Mouse (Mus musculus) midbrain, embryonic 13.5 days (tissue): ENCODE results near the gene Oas3. TPM values are rescaled to one million over a fixed set of nuclear protein-coding genes. Genes with fewer than 3 reads are reported as not detected.
"Not testable (repeated sequence)": the region's sequence is repeated elsewhere in the genome, so short reads cannot be mapped to it uniquely, and the experiment has no call there.

ENCODE experiments used
- ATAC-seq: fragments of 200-750 bp; cut with Nextera tagmentation; 2 replicates; pipeline ENCODE4 v1.8.0; 2017; ENCODE audit warnings: mild to moderate bottlenecking, moderate TSS enrichment, moderate library complexity
- H3K27ac ChIP-seq: fragments of 300-500 bp; sonication (generic); 2 replicates; pipeline ENCODE4 v1.5.1; 2015; ENCODE audit warnings: inconsistent platforms, mild to moderate bottlenecking, moderate library complexity
- H3K27me3 ChIP-seq: fragments of 300-500 bp; sonication (generic); 2 replicates; pipeline ENCODE4 v1.6.1; 2015; ENCODE audit warnings: mild to moderate bottlenecking, inconsistent platforms
- H3K36me3 ChIP-seq: fragments of 300-500 bp; sonication (generic); 2 replicates; pipeline ENCODE4 v1.6.1; 2015; ENCODE audit warnings: mild to moderate bottlenecking, inconsistent platforms
- H3K4me1 ChIP-seq: fragments of 300-500 bp; sonication (generic); replicated peaks from 2 replicates; pipeline ENCODE4 v1.6.1; 2015; ENCODE audit warnings: inconsistent platforms
- H3K4me2 ChIP-seq: fragments of 300-500 bp; sonication (generic); replicated peaks from 2 replicates; pipeline ENCODE4 v1.6.1; 2015; ENCODE audit warnings: moderate library complexity, mild to moderate bottlenecking, inconsistent platforms
- H3K4me3 ChIP-seq: fragments of 300-500 bp; sonication (generic); replicated peaks from 2 replicates; pipeline ENCODE4 v1.5.1; 2015; ENCODE audit warnings: mild to moderate bottlenecking, inconsistent platforms
- H3K9ac ChIP-seq: fragments of 300-500 bp; sonication (generic); replicated peaks from 2 replicates; pipeline ENCODE4 v1.6.1; 2015; ENCODE audit warnings: mild to moderate bottlenecking, inconsistent platforms
- H3K9me3 ChIP-seq: fragments of 300-500 bp; sonication (generic); 2 replicates; pipeline ENCODE4 v1.6.1; 2016; ENCODE audit warnings: mild to moderate bottlenecking, inconsistent platforms
- WGBS: fragments of 180-500 bp; shearing (Covaris S2); methylation state at CpG from one replicate; pipeline ENCODE4 v1.1.7; 2015; 5-methylcytosine and 5-hydroxymethylcytosine counted together
- polyA plus RNA-seq: library from polyadenylated mRNA; unstranded; fragments of >200 nt; fragmentation: Nextera tagmentation; extraction: Ambion mirVana; gene quantifications from 2 replicates; pipeline ENCODE4 v1.2.1, GENCODE M21; 2015

Oas3 gene
- polyA plus RNA-seq = 0.16 and 0.45 TPM in 2 replicates

- H3K36me3 ChIP-seq = no peaks in the 10 kb centered on the region
- H3K4me2 ChIP-seq = no peak within 1 kb of the TSS
- 79% methylated on average over 9 of the region's 9 CpGs for WGBS
- ATAC-seq = no peak
- H3K4me3 ChIP-seq = no peak within 1 kb of the TSS
- no peaks in the 10 kb centered on the region for H3K27me3 ChIP-seq
- H3K27ac ChIP-seq = no peak within 1 kb of the TSS
- H3K4me1 ChIP-seq = no peaks in the 10 kb centered on the region
- H3K9ac ChIP-seq = no peak within 1 kb of the TSS
- H3K9me3 ChIP-seq = no peaks in the 10 kb centered on the region
Observed at GRCm38 (mm10) chr5:120777478-120777877, at the start of gene Oas3. TSS of gene Oas3 (minus strand) at chr5:120777661.

- ATAC-seq = no peak
- no peak overlapping the region for H3K4me3 ChIP-seq
- no peaks in the 10 kb centered on the region for H3K4me1 ChIP-seq
- H3K36me3 ChIP-seq = no peaks in the 10 kb centered on the region
- no peak overlapping the region for H3K9ac ChIP-seq
- no peaks in the 10 kb centered on the region for H3K27me3 ChIP-seq
- peaks cover 10% of the 10 kb centered on the region for H3K9me3 ChIP-seq
- no peak overlapping the region for H3K27ac ChIP-seq
- no peak overlapping the region for H3K4me2 ChIP-seq
Observed at GRCm38 (mm10) chr5:120818999-120819398, 41.5 kb upstream of the Oas3 start.

- Histone ChIP-seq H3K36me3 (no peaks in the 10 kb centered on the region), H3K4me1 (0 out of 2 replicates have a peak, but pooled peaks cover 11% of the 10 kb centered on the region), H3K27me3 (no peaks in the 10 kb centered on the region), H3K27ac (no peak overlapping the region), H3K9ac (no peak overlapping the region), H3K9me3 (peaks cover 10% of the 10 kb centered on the region), H3K4me2 (no peak overlapping the region), H3K4me3 (no peak overlapping the region)
- 73% methylated on average over 3 of the region's 3 CpGs for WGBS
- no peak for ATAC-seq
Observed at GRCm38 (mm10) chr5:120815949-120816348, 38.5 kb upstream of the Oas3 start.

- no peaks in the 10 kb centered on the region for H3K27me3 ChIP-seq
- H3K36me3 ChIP-seq = no peaks in the 10 kb centered on the region
- H3K4me3 ChIP-seq = no peak overlapping the region
- H3K27ac ChIP-seq = no peak overlapping the region
- peak overlapping the region; percentile 47 for H3K4me2 ChIP-seq
- ATAC-seq = no peak
- no peaks in the 10 kb centered on the region for H3K9me3 ChIP-seq
- no peak overlapping the region for H3K9ac ChIP-seq
- 85% methylated on average over 6 of the region's 6 CpGs for WGBS
- 0 out of 2 replicates have a peak, but pooled peaks cover 11% of the 10 kb centered on the region for H3K4me1 ChIP-seq
Observed at GRCm38 (mm10) chr5:120813023-120813422, 35.6 kb upstream of the Oas3 start.

GRCm38 (mm10) chr5:120811951-120812819, 34.7 kb upstream of the Oas3 start, which contains the start of gene Oas1c:
TSS of gene Oas1c (minus strand) at chr5:120812514.
- no peak within 1 kb of the TSS; the same call in 1 of the 2 replicates for H3K27ac ChIP-seq

GRCm38 (mm10) chr5:120809171-120809570, 31.7 kb upstream of the Oas3 start:
- no peak overlapping the region for H3K9ac ChIP-seq
- WGBS = 40% methylated on average over 6 of the region's 6 CpGs
- ATAC-seq = no peak

More at GRCm38 (mm10) chr5:120811951-120812819, 34.7 kb upstream of the Oas3 start, which contains the start of gene Oas1c:
- H3K4me3 ChIP-seq = peak within 1 kb of the TSS; percentile 26
- H3K36me3 ChIP-seq = no peaks in the 10 kb centered on the region
- 5% methylated on average over 18 of the region's 18 CpGs for WGBS
- peak within 1 kb of the TSS; percentile 47 for H3K4me2 ChIP-seq
- H3K27me3 ChIP-seq = no peaks in the 10 kb centered on the region
- peak within 1 kb of the TSS; percentile 56 for H3K9ac ChIP-seq
- no peaks in the 10 kb centered on the region for H3K9me3 ChIP-seq
- peak; percentile 77; the same call in 1 of the 2 replicates for ATAC-seq
- H3K4me1 ChIP-seq = 0 out of 2 replicates have a peak, but pooled peaks cover 11% of the 10 kb centered on the region

GRCm38 (mm10) chr5:120806458-120806857, 29.0 kb upstream of the Oas3 start:
- H3K4me2 ChIP-seq = no peak overlapping the region
- H3K36me3 ChIP-seq = no peaks in the 10 kb centered on the region
- no peaks in the 10 kb centered on the region for H3K27me3 ChIP-seq
- H3K27ac ChIP-seq = no peak overlapping the region
- H3K4me1 ChIP-seq = no peaks in the 10 kb centered on the region
- no peaks in the 10 kb centered on the region for H3K9me3 ChIP-seq
- no peak for ATAC-seq
- WGBS = 77% methylated on average over 1 of the region's 1 CpGs
- H3K9ac ChIP-seq = no peak overlapping the region
- no peak overlapping the region for H3K4me3 ChIP-seq

More at GRCm38 (mm10) chr5:120809171-120809570, 31.7 kb upstream of the Oas3 start:
- no peak overlapping the region for H3K4me3 ChIP-seq
- 0 out of 2 replicates have a peak, but pooled peaks cover 11% of the 10 kb centered on the region for H3K4me1 ChIP-seq
- H3K36me3 ChIP-seq = no peaks in the 10 kb centered on the region
- no peaks in the 10 kb centered on the region for H3K9me3 ChIP-seq
- no peak overlapping the region for H3K4me2 ChIP-seq
- no peaks in the 10 kb centered on the region for H3K27me3 ChIP-seq
- no peak overlapping the region for H3K27ac ChIP-seq

- whole genome bisulfite sequencing = 69% methylated on average over 2 of the region's 2 CpGs
- Histone ChIP-seq H3K4me2 (no peak overlapping the region), H3K4me3 (no peak overlapping the region), H3K4me1 (no peaks in the 10 kb centered on the region), H3K36me3 (no peaks in the 10 kb centered on the region), H3K27me3 (no peaks in the 10 kb centered on the region), H3K9ac (no peak overlapping the region), H3K9me3 (no peaks in the 10 kb centered on the region), H3K27ac (no peak overlapping the region)
- ATAC-seq = no peak
Observed at GRCm38 (mm10) chr5:120803596-120803995, 26.1 kb upstream of the Oas3 start.

GRCm38 (mm10) chr5:120798943-120799342, 21.5 kb upstream of the Oas3 start:
- H3K27me3 ChIP-seq, H3K4me2 ChIP-seq, H3K4me3 ChIP-seq, H3K9ac ChIP-seq, H3K27ac ChIP-seq, H3K36me3 ChIP-seq, H3K9me3 ChIP-seq, H3K4me1 ChIP-seq, ATAC-seq: not testable (repeated sequence)
- 62% methylated on average over 2 of the region's 2 CpGs for WGBS

- not testable (repeated sequence) for H3K4me1 ChIP-seq
- WGBS = 82% methylated on average over 5 of the region's 5 CpGs
Observed at GRCm38 (mm10) chr5:120798147-120798546, 20.7 kb upstream of the Oas3 start.

GRCm38 (mm10) chr5:120795480-120796034, 18.1 kb upstream of the Oas3 start, which contains the start of gene Oas1e:
TSS of gene Oas1e (minus strand) at chr5:120795530.
- H3K4me2 ChIP-seq, H3K27ac ChIP-seq, H3K4me3 ChIP-seq, H3K36me3 ChIP-seq, ATAC-seq, H3K9me3 ChIP-seq, H3K9ac ChIP-seq, H3K27me3 ChIP-seq, H3K4me1 ChIP-seq: not testable (repeated sequence)
- 71% methylated on average over 9 of the region's 9 CpGs for WGBS

More at GRCm38 (mm10) chr5:120798147-120798546, 20.7 kb upstream of the Oas3 start:
- H3K27me3 ChIP-seq, H3K4me2 ChIP-seq, H3K9me3 ChIP-seq, H3K4me3 ChIP-seq, H3K27ac ChIP-seq, ATAC-seq, H3K9ac ChIP-seq, H3K36me3 ChIP-seq: not testable (repeated sequence)

- no peak overlapping the region for H3K4me2 ChIP-seq
- ATAC-seq = no peak
- no peak overlapping the region for H3K9ac ChIP-seq
- no peaks in the 10 kb centered on the region for H3K9me3 ChIP-seq
- no peak overlapping the region for H3K4me3 ChIP-seq
- H3K4me1 ChIP-seq = no peaks in the 10 kb centered on the region
- WGBS = 36% methylated on average over 2 of the region's 2 CpGs
- no peaks in the 10 kb centered on the region for H3K36me3 ChIP-seq
- H3K27me3 ChIP-seq = no peaks in the 10 kb centered on the region
- H3K27ac ChIP-seq = no peak overlapping the region
Observed at GRCm38 (mm10) chr5:120793043-120793442, 15.6 kb upstream of the Oas3 start.
